Mouse (Mus musculus) heart, embryonic 16.5 days (tissue): Measurements from ENCODE around the gene Pdzph1. TPM values are rescaled to one million over a fixed set of nuclear protein-coding genes. Genes with fewer than 3 reads are reported as not detected.

ENCODE experiments used
- ATAC-seq: fragments of 200-750 bp; cut with Nextera tagmentation; replicated peaks from 2 replicates; pipeline ENCODE4 v1.8.0; 2017; ENCODE audit warnings: moderate number of reproducible peaks; ENCODE audit not compliant: insufficient read depth, low FRiP score; ENCODE audit errors: extremely low read depth
- H3K27ac ChIP-seq: fragments of 300-500 bp; sonication (generic); 2 replicates; pipeline ENCODE4 v1.5.1; 2014; ENCODE audit warnings: mild to moderate bottlenecking, low read length, control low read depth, moderate library complexity
- H3K27me3 ChIP-seq: fragments of 300-500 bp; sonication (generic); 2 replicates; pipeline ENCODE4 v1.6.1; 2014; ENCODE audit warnings: low read length, mixed read lengths; ENCODE audit not compliant: control insufficient read depth, insufficient read depth
- H3K36me3 ChIP-seq: fragments of 300-500 bp; sonication (generic); 2 replicates; pipeline ENCODE4 v1.6.1; 2014; ENCODE audit not compliant: control insufficient read depth, insufficient read depth
- H3K4me1 ChIP-seq: fragments of 300-500 bp; sonication (generic); 2 replicates; pipeline ENCODE4 v1.6.1; 2014; ENCODE audit warnings: low read length, mixed read lengths; ENCODE audit not compliant: control insufficient read depth, insufficient read depth
- H3K4me2 ChIP-seq: fragments of 300-500 bp; sonication (generic); 2 replicates; pipeline ENCODE4 v1.6.1; 2014; ENCODE audit warnings: low read depth, mild to moderate bottlenecking, control low read depth, low read length
- H3K4me3 ChIP-seq: fragments of 300-500 bp; sonication (generic); 2 replicates; pipeline ENCODE4 v1.5.1; 2014; ENCODE audit warnings: mild to moderate bottlenecking, control low read depth, low read length
- H3K9ac ChIP-seq: fragments of 300-500 bp; sonication (generic); 2 replicates; pipeline ENCODE4 v1.6.1; 2014; ENCODE audit warnings: low read length, control low read depth
- H3K9me3 ChIP-seq: fragments of 300-500 bp; sonication (generic); replicated peaks from 2 replicates; pipeline ENCODE4 v1.6.1; 2016; ENCODE audit warnings: low read length; ENCODE audit not compliant: control insufficient read depth
- WGBS: fragments of 180-500 bp; shearing (Covaris S2); extraction: QIAGEN DNeasy Blood & Tissue Kit; methylation state at CpG from one replicate; pipeline ENCODE4 v1.1.7; 2014; 5-methylcytosine and 5-hydroxymethylcytosine counted together
- polyA plus RNA-seq: library from polyadenylated mRNA; unstranded; fragments of >200 nt; fragmentation: Nextera tagmentation; extraction: Ambion mirVana; gene quantifications from 2 replicates; pipeline ENCODE4 v1.2.1, GENCODE M21; 2015

Pdzph1 gene
- polyA plus RNA-seq, result not detected in 2 replicates

GRCm38 (mm10) chr17:58991275-58991674 is at the start of gene Pdzph1:
TSS of gene Pdzph1 (minus strand) at chr17:58991375.
- H3K27ac ChIP-seq, result no peak within 1 kb of the TSS
- H3K27me3 ChIP-seq, result no peaks in the 10 kb centered on the region
- ATAC-seq, result no peak

GRCm38 (mm10) chr17:59039754-59040153 is 48.6 kb upstream of the Pdzph1 start:
- H3K36me3 ChIP-seq, result no peaks in the 10 kb centered on the region
- no peak overlapping the region for H3K4me2 ChIP-seq
- no peak overlapping the region for H3K4me3 ChIP-seq
- H3K9me3 ChIP-seq, result no peaks in the 10 kb centered on the region
- H3K9ac ChIP-seq, result no peak overlapping the region
- no peaks in the 10 kb centered on the region for H3K27me3 ChIP-seq
- H3K4me1 ChIP-seq, result no peaks in the 10 kb centered on the region
- H3K27ac ChIP-seq, result no peak overlapping the region
- ATAC-seq, result no peak
- WGBS, result 39% methylated on average over 5 of the region's 5 CpGs

More at GRCm38 (mm10) chr17:58991275-58991674, at the start of gene Pdzph1:
- 69% methylated on average over 6 of the region's 6 CpGs for WGBS
- H3K4me3 ChIP-seq, result no peak within 1 kb of the TSS
- H3K36me3 ChIP-seq, result no peaks in the 10 kb centered on the region
- H3K4me2 ChIP-seq, result no peak within 1 kb of the TSS
- no peak within 1 kb of the TSS for H3K9ac ChIP-seq
- H3K4me1 ChIP-seq, result no peaks in the 10 kb centered on the region
- H3K9me3 ChIP-seq, result no peaks in the 10 kb centered on the region

GRCm38 (mm10) chr17:59033445-59033844 is 42.3 kb upstream of the Pdzph1 start:
- no peaks in the 10 kb centered on the region for H3K36me3 ChIP-seq
- WGBS, result 83% methylated on average over 3 of the region's 3 CpGs

GRCm38 (mm10) chr17:59026336-59026735 is 35.2 kb upstream of the Pdzph1 start:
- Histone ChIP-seq H3K36me3 (no peaks in the 10 kb centered on the region), H3K4me1 (no peaks in the 10 kb centered on the region), H3K27me3 (no peaks in the 10 kb centered on the region), H3K9me3 (no peaks in the 10 kb centered on the region), H3K4me3 (no peak overlapping the region), H3K27ac (no peak overlapping the region), H3K9ac (no peak overlapping the region), H3K4me2 (no peak overlapping the region)
- 75% methylated on average over 3 of the region's 3 CpGs for WGBS
- no peak for ATAC-seq

More at GRCm38 (mm10) chr17:59033445-59033844, 42.3 kb upstream of the Pdzph1 start:
- Histone ChIP-seq H3K9me3 (no peaks in the 10 kb centered on the region), H3K9ac (no peak overlapping the region), H3K4me2 (no peak overlapping the region), H3K27me3 (no peaks in the 10 kb centered on the region), H3K4me3 (no peak overlapping the region), H3K27ac (no peak overlapping the region), H3K4me1 (no peaks in the 10 kb centered on the region)
- no peak for ATAC-seq

GRCm38 (mm10) chr17:59024502-59024901 is 33.3 kb upstream of the Pdzph1 start:
- H3K4me3 ChIP-seq, result no peak overlapping the region
- no peaks in the 10 kb centered on the region for H3K27me3 ChIP-seq
- 54% methylated on average over 6 of the region's 6 CpGs for WGBS

GRCm38 (mm10) chr17:59023971-59024370 is 32.8 kb upstream of the Pdzph1 start:
- no peaks in the 10 kb centered on the region for H3K4me1 ChIP-seq
- no peak overlapping the region for H3K4me2 ChIP-seq
- WGBS, result 61% methylated on average over 5 of the region's 5 CpGs
- no peak for ATAC-seq
- H3K9ac ChIP-seq, result no peak overlapping the region
- no peaks in the 10 kb centered on the region for H3K9me3 ChIP-seq
- H3K27ac ChIP-seq, result no peak overlapping the region
- no peaks in the 10 kb centered on the region for H3K36me3 ChIP-seq
- no peaks in the 10 kb centered on the region for H3K27me3 ChIP-seq
- H3K4me3 ChIP-seq, result no peak overlapping the region

More at GRCm38 (mm10) chr17:59024502-59024901, 33.3 kb upstream of the Pdzph1 start:
- Histone ChIP-seq H3K9ac (no peak overlapping the region), H3K4me1 (no peaks in the 10 kb centered on the region), H3K4me2 (no peak overlapping the region), H3K36me3 (no peaks in the 10 kb centered on the region), H3K27ac (no peak overlapping the region), H3K9me3 (no peaks in the 10 kb centered on the region)
- ATAC-seq, result no peak

GRCm38 (mm10) chr17:59018666-59019065 is 27.5 kb upstream of the Pdzph1 start:
- no peaks in the 10 kb centered on the region for H3K27me3 ChIP-seq
- no peak overlapping the region for H3K4me2 ChIP-seq
- no peak overlapping the region for H3K9ac ChIP-seq
- H3K27ac ChIP-seq, result no peak overlapping the region
- 87% methylated on average over 4 of the region's 4 CpGs for WGBS
- H3K36me3 ChIP-seq, result no peaks in the 10 kb centered on the region
- no peaks in the 10 kb centered on the region for H3K4me1 ChIP-seq
- no peak for ATAC-seq
- H3K4me3 ChIP-seq, result no peak overlapping the region
- no peaks in the 10 kb centered on the region for H3K9me3 ChIP-seq

GRCm38 (mm10) chr17:59013091-59013459 is 21.9 kb upstream of the Pdzph1 start, which contains the start of gene Nudt12:
TSS of gene Nudt12 (minus strand) at chr17:59013372.
- Histone ChIP-seq H3K36me3 (no peaks in the 10 kb centered on the region), H3K9ac (peak within 1 kb of the TSS; percentile 88), H3K27ac (peak within 1 kb of the TSS; percentile 48; the same call in 1 of the 2 replicates), H3K4me2 (peak within 1 kb of the TSS; percentile 88), H3K9me3 (no peaks in the 10 kb centered on the region), H3K4me3 (peak within 1 kb of the TSS; percentile 93), H3K27me3 (no peaks in the 10 kb centered on the region), H3K4me1 (no peaks in the 10 kb centered on the region)
- under 1% methylated on average over 22 of the region's 22 CpGs for WGBS
- peak; percentile 86; the same call in 1 of the 2 replicates for ATAC-seq

GRCm38 (mm10) chr17:59012421-59013090 is 21.4 kb upstream of the Pdzph1 start:
- H3K4me2 ChIP-seq, result peak overlapping the region; percentile 88
- 12% methylated on average over 15 of the region's 15 CpGs for WGBS
- peak overlapping the region; percentile 93 for H3K4me3 ChIP-seq
- H3K9me3 ChIP-seq, result no peaks in the 10 kb centered on the region
- H3K9ac ChIP-seq, result peak overlapping the region; percentile 88
- H3K36me3 ChIP-seq, result no peaks in the 10 kb centered on the region
- no peaks in the 10 kb centered on the region for H3K27me3 ChIP-seq
- peak overlapping the region; percentile 48; the same call in 1 of the 2 replicates for H3K27ac ChIP-seq
- no peaks in the 10 kb centered on the region for H3K4me1 ChIP-seq
- ATAC-seq, result peak; percentile 23; the same call in 1 of the 2 replicates
